Mouse (Mus musculus) thymus, adult 2 months (tissue): ENCODE results near the gene Mpv17l2. TPM values are rescaled to one million over a fixed set of nuclear protein-coding genes. Genes with fewer than 3 reads are reported as not detected.

Experiments
- DNase-seq: peaks from one replicate; pipeline ENCODE4 v3.0.0; 2021
- H3K27ac ChIP-seq: fragments of 200-500 bp; 2 replicates; pipeline ENCODE4 v1.5.1; 2012; ENCODE audit warnings: low read length, control low read depth; ENCODE audit not compliant: control insufficient read depth, insufficient read depth
- H3K27me3 ChIP-seq: fragments of 200-500 bp; 2 replicates; pipeline ENCODE4 v1.6.1; 2012; ENCODE audit warnings: mild to moderate bottlenecking, low read length, moderate library complexity, mixed read lengths; ENCODE audit not compliant: control insufficient read depth, insufficient read depth
- H3K36me3 ChIP-seq: fragments of 200-500 bp; 2 replicates; pipeline ENCODE4 v1.6.1; 2012; ENCODE audit warnings: mild to moderate bottlenecking, low read length, moderate library complexity; ENCODE audit not compliant: control insufficient read depth, insufficient read depth
- H3K4me1 ChIP-seq: fragments of 200-500 bp; replicated peaks from 2 replicates; pipeline ENCODE4 v1.6.1; 2012; ENCODE audit warnings: low read length; ENCODE audit not compliant: control insufficient read depth, insufficient read depth
- H3K4me3 ChIP-seq: fragments of 200-500 bp; 2 replicates; pipeline ENCODE4 v1.5.1; 2012; ENCODE audit warnings: mild to moderate bottlenecking, low read length, control low read depth, moderate library complexity; ENCODE audit not compliant: control insufficient read depth, insufficient read depth
- CTCF ChIP-seq: fragments of 200-500 bp; IDR thresholded peaks from 2 replicates; pipeline ENCODE4 v1.5.1; 2012; ENCODE audit warnings: mild to moderate bottlenecking, control low read depth, low read length, moderate library complexity, borderline replicate concordance; ENCODE audit not compliant: control insufficient read depth, poor library complexity, insufficient read depth; ENCODE audit errors: extremely low read depth
- POLR2A ChIP-seq: fragments of 200-500 bp; IDR thresholded peaks from 2 replicates; pipeline ENCODE4 v1.6.1; 2012; ENCODE audit warnings: mild to moderate bottlenecking, low read length, control low read depth, moderate library complexity; ENCODE audit not compliant: control insufficient read depth, poor library complexity, insufficient read depth; ENCODE audit errors: extremely low read depth
- WGBS: fragments of 180-500 bp; shearing (Covaris S2); methylation state at CpG from one replicate; pipeline ENCODE4 v1.1.7; 2018; 5-methylcytosine and 5-hydroxymethylcytosine counted together
- polyA plus RNA-seq: library from polyadenylated mRNA; depleted of rRNA; stranded (reverse); fragments of >200 nt; gene quantifications from 2 replicates; pipeline ENCODE4 v1.2.3, GENCODE M21; 2012; rRNA removed

The Mpv17l2 gene
- 72.9 and 103 TPM in 2 replicates for polyA plus RNA-seq

GRCm38 (mm10) chr8:70760775-70761406 is at the start of gene Mpv17l2:
Mpv17l2 (minus strand) TSS chr8:70760946.
- H3K4me1 ChIP-seq: peaks cover 17% of the 10 kb centered on the region
- no peaks in the 10 kb centered on the region for H3K36me3 ChIP-seq
- WGBS: under 1% methylated on average over 55 of the region's 55 CpGs
- no peak within 1 kb of the TSS for H3K27ac ChIP-seq
- H3K4me3 ChIP-seq: peak within 1 kb of the TSS; percentile 64
- DNase-seq: peak; percentile 96
- H3K27me3 ChIP-seq: no peaks in the 10 kb centered on the region
- TF ChIP-seq POLR2A: peak; percentile 80
- TF ChIP-seq CTCF: peak; percentile 34; the same call in 1 of the 2 replicates

- no peak for TF ChIP-seq POLR2A
- TF ChIP-seq CTCF: no peak
- H3K27ac ChIP-seq: peak overlapping the region; percentile 85
- H3K36me3 ChIP-seq: 0 out of 2 replicates have a peak, but pooled peaks cover 3% of the 10 kb centered on the region
- H3K4me3 ChIP-seq: peak overlapping the region; percentile 47
- H3K27me3 ChIP-seq: no peaks in the 10 kb centered on the region
- 50% methylated on average over 8 of the region's 8 CpGs for WGBS
- peak; percentile 81 for DNase-seq
- H3K4me1 ChIP-seq: peaks cover 75% of the 10 kb centered on the region
These were observed 48.4 kb upstream of the Mpv17l2 start for GRCm38 (mm10) chr8:70808955-70809701.

DNA sequence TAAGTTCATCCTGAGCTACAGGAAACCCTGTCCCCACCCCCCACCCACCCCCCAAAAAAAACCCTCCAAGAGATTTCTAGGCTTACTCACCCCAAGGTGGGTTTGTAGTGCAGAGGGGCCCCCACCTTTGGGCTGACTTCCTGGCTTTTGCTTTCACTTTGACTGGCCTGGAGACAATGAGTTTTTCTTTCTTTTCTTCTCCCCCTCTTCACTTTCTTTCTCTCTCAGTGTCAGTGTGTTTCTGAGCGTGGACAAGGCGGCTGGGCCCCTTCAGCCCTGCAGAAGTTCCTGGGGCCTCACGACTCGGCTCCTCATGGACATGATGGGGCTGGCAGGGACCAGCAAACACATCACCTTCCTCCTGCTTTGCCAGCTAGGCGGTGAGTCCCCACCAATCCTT is 47.5 kb upstream of the Mpv17l2 start, which contains the start of gene Il12rb1:
TSS of gene Il12rb1 (plus strand) at position 211 of the 400 bp plus-strand sequence.
- Histone ChIP-seq H3K27ac (peak within 1 kb of the TSS; percentile 85), H3K27me3 (no peaks in the 10 kb centered on the region), H3K36me3 (0 out of 2 replicates have a peak, but pooled peaks cover 3% of the 10 kb centered on the region), H3K4me1 (peaks cover 83% of the 10 kb centered on the region), H3K4me3 (peak within 1 kb of the TSS; percentile 47)
- TF ChIP-seq CTCF (no peak), POLR2A (no peak)
- DNase-seq: peak; percentile 62
- whole genome bisulfite sequencing: 1% methylated on average over 5 of the region's 5 CpGs

GRCm38 (mm10) chr8:70807304-70807703 is 46.6 kb upstream of the Mpv17l2 start:
- no peak for DNase-seq
- Histone ChIP-seq H3K4me3 (no peak overlapping the region), H3K27ac (peak overlapping the region; percentile 71), H3K27me3 (no peaks in the 10 kb centered on the region), H3K4me1 (peaks cover 86% of the 10 kb centered on the region), H3K36me3 (no peaks in the 10 kb centered on the region)
- TF ChIP-seq CTCF: no peak
- WGBS: 89% methylated on average over 1 of the region's 1 CpGs

GRCm38 (mm10) chr8:70806541-70806940 is 45.8 kb upstream of the Mpv17l2 start:
- peaks cover 86% of the 10 kb centered on the region for H3K4me1 ChIP-seq
- peak; percentile 86 for DNase-seq
- TF ChIP-seq CTCF (no peak), POLR2A (no peak)
- H3K27me3 ChIP-seq: no peaks in the 10 kb centered on the region
- WGBS: 11% methylated on average over 4 of the region's 4 CpGs
- H3K4me3 ChIP-seq: no peak overlapping the region
- H3K36me3 ChIP-seq: no peaks in the 10 kb centered on the region
- peak overlapping the region; percentile 71 for H3K27ac ChIP-seq

- TF ChIP-seq CTCF (peak; percentile 38; the same call in 1 of the 2 replicates), POLR2A (0 out of 2 replicates have a peak, but pooled peaks have one; percentile 20)
- Histone ChIP-seq H3K27ac (peak within 1 kb of the TSS; percentile 71), H3K36me3 (no peaks in the 10 kb centered on the region), H3K4me3 (peak within 1 kb of the TSS; percentile 81), H3K4me1 (peaks cover 81% of the 10 kb centered on the region), H3K27me3 (no peaks in the 10 kb centered on the region)
- peak; percentile 85 for DNase-seq
- whole genome bisulfite sequencing: under 1% methylated on average over 45 of the region's 45 CpGs
These were observed 43.9 kb upstream of the Mpv17l2 start, which contains the start of gene Mast3 for GRCm38 (mm10) chr8:70804481-70805206. Mast3 (minus strand) TSS chr8:70805054.
